ENCODE assay signal across 20 mouse cellular contexts in genomic region chr3:23409431-23409830, GRCm38 (mm10).
DNase-seq lines count a peak whose midpoint lies in the region; ATAC-seq and TF ChIP-seq lines count a peak whose summit lies in the region.
"Had no signal": no experiment of that assay in that cellular context is flagged by ENCODE, and none has a peak within 500 bp of the region (broad histone marks: within the 10 kb centered on the region; RNA-seq: fewer than 3 reads in every experiment).

No protein-coding gene starts in this region.

- no peaks in the 10 kb centered on the region for H3K36me3 ChIP-seq in kidney, postnatal 0 days (ENCODE audit: insufficient read depth, low read length)
- no peaks in the 10 kb centered on the region for H3K36me3 ChIP-seq in limb, embryonic 14.5 days (ENCODE audit: control insufficient read depth, insufficient read depth, low read length)
- H3K36me3 ChIP-seq in heart, embryonic 12.5 days, result no peaks in the 10 kb centered on the region
- H3K36me3 ChIP-seq: G1E had no signal

- TF ChIP-seq POLR2A in limb, embryonic 14.5 days (IDR thresholded peaks at IDR 0.05; ENCODE audit: borderline replicate concordance, extremely low read depth, insufficient read depth, insufficient read length), result no peak

- H3K9ac ChIP-seq in kidney, postnatal 0 days (ENCODE audit: low read depth, low read length), result no peak overlapping the region
- H3K9ac ChIP-seq in limb, embryonic 14.5 days (ENCODE audit: low read depth, low read length, severe bottlenecking), result no peak overlapping the region
- no peak overlapping the region for H3K9ac ChIP-seq in heart, embryonic 12.5 days

- H3K4me2 ChIP-seq in kidney, postnatal 0 days (ENCODE audit: low read length), result no peak overlapping the region
- no peak overlapping the region for H3K4me2 ChIP-seq in limb, embryonic 14.5 days (replicated peaks; ENCODE audit: low read depth, low read length, severe bottlenecking)
- no peak overlapping the region for H3K4me2 ChIP-seq in heart, embryonic 12.5 days
- H3K4me2 ChIP-seq: midbrain, embryonic 11.5 days had no signal

- H3K27me3 ChIP-seq in kidney, postnatal 0 days (ENCODE audit: insufficient read depth, low read length), result no peaks in the 10 kb centered on the region
- H3K27me3 ChIP-seq in limb, embryonic 14.5 days (ENCODE audit: control insufficient read depth, insufficient read depth, low read length), result no peaks in the 10 kb centered on the region
- H3K27me3 ChIP-seq in heart, embryonic 12.5 days (replicated peaks), result no peaks in the 10 kb centered on the region

- no peaks in the 10 kb centered on the region for H3K9me3 ChIP-seq in kidney, postnatal 0 days (replicated peaks; ENCODE audit: low read length)
- H3K9me3 ChIP-seq in limb, embryonic 14.5 days (ENCODE audit: control insufficient read depth, low read length), result no peaks in the 10 kb centered on the region
- no peaks in the 10 kb centered on the region for H3K9me3 ChIP-seq in heart, embryonic 12.5 days (replicated peaks)
- H3K9me3 ChIP-seq: G1E had no signal

- 0 out of 2 replicates have a peak, but pooled peaks have one; percentile 29 for ATAC-seq in kidney, postnatal 0 days (replicated peaks; ENCODE audit: low FRiP score, low read depth)
- peak; percentile 62; the same call in 1 of the 2 replicates for ATAC-seq in limb, embryonic 14.5 days (ENCODE audit: low FRiP score, low read depth)
- no peak for ATAC-seq in heart, embryonic 12.5 days (ENCODE audit: insufficient number of reproducible peaks, low FRiP score)
- ATAC-seq: CD4-positive, CD25-positive, alpha-beta regulatory T cell, adult 4 months; forebrain, embryonic 14.5 days had no signal

- no peak overlapping the region for H3K4me3 ChIP-seq in kidney, postnatal 0 days (replicated peaks; ENCODE audit: low read depth, low read length)
- H3K4me3 ChIP-seq in limb, embryonic 14.5 days (replicated peaks; ENCODE audit: low read length), result no peak overlapping the region
- H3K4me3 ChIP-seq in heart, embryonic 12.5 days, result no peak overlapping the region

- no peak for TF ChIP-seq CTCF in kidney, postnatal 0 days (IDR thresholded peaks at IDR 0.05; ENCODE audit: low read depth)

- H3K27ac ChIP-seq in kidney, postnatal 0 days, result no peak overlapping the region
- no peak overlapping the region for H3K27ac ChIP-seq in limb, embryonic 14.5 days (replicated peaks; ENCODE audit: low read depth, low read length)
- H3K27ac ChIP-seq in heart, embryonic 12.5 days (ENCODE audit: poor library complexity, severe bottlenecking), result no peak overlapping the region

- no peaks in the 10 kb centered on the region for H3K4me1 ChIP-seq in kidney, postnatal 0 days (replicated peaks; ENCODE audit: insufficient read depth, low read length)
- H3K4me1 ChIP-seq in limb, embryonic 14.5 days (ENCODE audit: control insufficient read depth, insufficient read depth, low read length), result no peaks in the 10 kb centered on the region; the same call in 1 of the 2 replicates
- H3K4me1 ChIP-seq in heart, embryonic 12.5 days (replicated peaks), result no peaks in the 10 kb centered on the region

- DNase-seq in kidney, postnatal 0 days (ENCODE audit: low spot score), result peak; percentile 65
- no peak for DNase-seq in kidney, adult 18-20 months
- DNase-seq in embryo, embryonic 10 days (ENCODE audit: low spot score), result peak; percentile 57
- DNase-seq in fat pad, adult 2 months (ENCODE audit: extremely low read depth, low read depth, low spot score), result peak; percentile 79
- peak; percentile 36 for DNase-seq in limb, embryonic 14.5 days (ENCODE audit: low spot score)
- no peak for DNase-seq in adrenal gland, postnatal 14 days
- DNase-seq: adrenal gland, adult 2 months; cerebellum, adult 11 months; cerebellum, postnatal 36 days; heart, postnatal 4 days; kidney, postnatal 36 days; layer of hippocampus, adult 9-11 months; lung, adult 18-20 months; lung, postnatal 4 days; right cerebral cortex, postnatal 4 days had no signal

Comparison
In these comparisons a context has a peak if more than half of its experiments do, and no peak if none do; other contexts are left out.
1. DNase-seq: peak in kidney, postnatal 0 days (single experiment), embryo, embryonic 10 days (single experiment), fat pad, adult 2 months (single experiment) and limb, embryonic 14.5 days (single experiment); none in kidney, adult 18-20 months (single experiment) and adrenal gland, postnatal 14 days (single experiment).